Mouse (Mus musculus) neural tube, embryonic 13.5 days (tissue): Measurements from ENCODE around the gene Tsg101. TPM values are rescaled to one million over a fixed set of nuclear protein-coding genes. Genes with fewer than 3 reads are reported as not detected.

Experiments used
- ATAC-seq: fragments of 200-750 bp; cut with Nextera tagmentation; 2 replicates; pipeline ENCODE4 v1.8.0; 2017; ENCODE audit warnings: low read depth, mild to moderate bottlenecking, moderate TSS enrichment, moderate library complexity
- H3K27ac ChIP-seq: fragments of 300-500 bp; sonication (generic); replicated peaks from 2 replicates; pipeline ENCODE4 v1.5.1; 2015; ENCODE audit warnings: moderate library complexity, mild to moderate bottlenecking, inconsistent platforms
- H3K27me3 ChIP-seq: fragments of 300-500 bp; sonication (generic); 2 replicates; pipeline ENCODE4 v1.6.1; 2015; ENCODE audit warnings: mild to moderate bottlenecking, inconsistent platforms
- H3K36me3 ChIP-seq: fragments of 300-500 bp; sonication (generic); 2 replicates; pipeline ENCODE4 v1.6.1; 2015; ENCODE audit warnings: mild to moderate bottlenecking, inconsistent platforms
- H3K4me1 ChIP-seq: fragments of 300-500 bp; sonication (generic); replicated peaks from 2 replicates; pipeline ENCODE4 v1.6.1; 2015; ENCODE audit warnings: inconsistent platforms
- H3K4me2 ChIP-seq: fragments of 300-500 bp; sonication (generic); 2 replicates; pipeline ENCODE4 v1.6.1; 2015; ENCODE audit warnings: inconsistent platforms, mild to moderate bottlenecking, moderate library complexity
- H3K4me3 ChIP-seq: fragments of 300-500 bp; sonication (generic); 2 replicates; pipeline ENCODE4 v1.5.1; 2015; ENCODE audit warnings: mild to moderate bottlenecking, inconsistent platforms
- H3K9ac ChIP-seq: fragments of 300-500 bp; sonication (generic); 2 replicates; pipeline ENCODE4 v1.6.1; 2015; ENCODE audit warnings: moderate library complexity, mild to moderate bottlenecking, inconsistent platforms
- H3K9me3 ChIP-seq: fragments of 300-500 bp; sonication (generic); 2 replicates; pipeline ENCODE4 v1.6.1; 2016; ENCODE audit warnings: inconsistent platforms
- WGBS: fragments of 180-500 bp; shearing (Covaris S2); methylation state at CpG from one replicate; pipeline ENCODE4 v1.1.7; 2015; 5-methylcytosine and 5-hydroxymethylcytosine counted together
- polyA plus RNA-seq: library from polyadenylated mRNA; unstranded; fragments of >200 nt; fragmentation: Nextera tagmentation; extraction: Ambion mirVana; gene quantifications from 2 replicates; pipeline ENCODE4 v1.2.1, GENCODE M21; 2015

Gene Tsg101
- polyA plus RNA-seq, 1 experiment from 2014 or later: 384 TPM

DNA sequence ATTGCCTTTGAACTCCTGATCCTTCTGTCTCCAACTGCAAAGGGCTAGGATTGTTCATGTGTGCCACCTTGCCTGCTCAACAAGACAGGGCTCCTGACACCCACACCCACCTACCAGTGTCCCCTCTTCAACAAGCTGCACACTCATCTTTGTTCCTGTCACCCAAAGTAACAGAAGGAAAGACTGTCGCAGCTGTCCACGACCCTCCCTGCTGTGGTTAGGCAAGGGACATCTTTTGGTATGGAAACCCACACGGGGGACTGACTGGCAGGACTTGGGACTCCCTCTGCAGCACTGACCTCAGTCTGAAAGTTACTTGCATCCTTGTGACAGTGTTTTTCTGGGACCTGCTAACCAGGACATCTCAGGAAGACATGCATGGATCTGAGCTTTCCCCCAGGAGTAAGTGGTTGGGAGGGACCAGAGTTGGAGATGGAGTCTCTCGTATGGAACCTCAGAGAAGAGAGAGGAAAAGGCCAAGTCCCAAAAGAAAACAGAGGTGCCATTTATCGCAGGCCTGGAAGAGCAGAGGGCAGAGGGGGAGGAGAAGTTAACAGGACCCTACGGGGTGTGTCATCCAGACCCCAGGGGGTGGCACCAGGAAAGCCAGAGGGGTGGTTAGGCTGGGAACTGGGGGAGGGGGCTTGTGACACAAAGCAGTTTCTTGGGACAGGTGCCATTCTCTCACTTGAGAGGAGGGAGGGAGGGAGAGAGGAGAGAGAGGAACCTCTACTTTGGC, 78.8 kb downstream of the Tsg101 start, which contains the start of gene Ldha:
Ldha (plus strand) TSS at position 689 of the 739 bp plus-strand sequence.
- Histone ChIP-seq H3K9me3 (no peaks in the 10 kb centered on the region), H3K9ac (no peak within 1 kb of the TSS), H3K36me3 (no peaks in the 10 kb centered on the region), H3K4me3 (no peak within 1 kb of the TSS), H3K4me2 (no peak within 1 kb of the TSS), H3K4me1 (peaks cover 24% of the 10 kb centered on the region), H3K27me3 (peaks cover 19% of the 10 kb centered on the region), H3K27ac (no peak within 1 kb of the TSS)
- no peak for ATAC-seq
- WGBS: 35% methylated on average over 6 of the region's 6 CpGs

DNA sequence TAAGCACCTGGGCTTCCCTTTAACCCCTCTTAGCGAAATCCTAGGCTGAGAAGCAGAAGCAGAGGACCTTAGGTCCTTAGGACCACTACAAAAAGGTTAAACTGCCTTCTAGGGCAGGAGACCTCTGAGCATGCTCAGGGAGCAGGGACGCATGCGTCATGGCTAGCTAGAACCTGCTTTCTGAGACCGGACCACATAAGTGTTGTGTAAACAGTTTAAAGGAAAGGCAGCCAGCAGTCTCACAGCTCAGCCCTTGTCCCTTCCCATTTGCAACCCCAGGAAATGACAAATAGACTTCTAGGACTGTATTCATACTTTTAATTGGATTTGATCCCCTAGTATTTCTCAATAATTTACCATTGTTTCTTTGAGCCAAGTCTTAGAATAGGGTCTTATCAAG, 79.4 kb downstream of the Tsg101 start:
- Histone ChIP-seq H3K9ac (no peak overlapping the region), H3K9me3 (no peaks in the 10 kb centered on the region), H3K4me3 (no peak overlapping the region), H3K4me1 (peaks cover 27% of the 10 kb centered on the region), H3K4me2 (no peak overlapping the region), H3K27me3 (peaks cover 19% of the 10 kb centered on the region), H3K27ac (no peak overlapping the region), H3K36me3 (no peaks in the 10 kb centered on the region)
- ATAC-seq: no peak
- 58% methylated on average over 4 of the region's 4 CpGs for WGBS

DNA sequence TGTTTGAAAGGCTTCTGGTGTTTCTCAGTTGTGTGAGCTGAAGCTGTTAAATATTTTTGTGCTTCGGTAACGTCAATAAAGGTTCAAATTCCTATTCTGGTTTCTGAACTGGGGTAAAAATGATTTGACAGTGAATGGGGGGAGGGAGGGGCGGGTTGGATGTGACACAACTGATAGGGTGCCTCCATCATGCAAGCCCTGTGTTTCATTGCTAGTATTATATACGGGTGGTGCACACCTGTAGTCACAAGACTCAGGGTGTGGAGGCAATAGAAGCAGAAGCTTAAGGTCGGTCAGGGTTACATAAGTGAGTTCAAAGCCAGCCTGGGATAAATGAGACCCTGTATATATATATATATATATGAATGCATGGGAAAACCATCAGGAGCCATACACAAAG, 79.9 kb downstream of the Tsg101 start:
- Histone ChIP-seq H3K4me1 (peaks cover 27% of the 10 kb centered on the region), H3K27ac (no peak overlapping the region), H3K27me3 (peaks cover 19% of the 10 kb centered on the region), H3K4me2 (no peak overlapping the region), H3K9ac (no peak overlapping the region), H3K9me3 (no peaks in the 10 kb centered on the region), H3K36me3 (no peaks in the 10 kb centered on the region), H3K4me3 (no peak overlapping the region)
- 76% methylated on average over 5 of the region's 5 CpGs for WGBS
- no peak for ATAC-seq

DNA sequence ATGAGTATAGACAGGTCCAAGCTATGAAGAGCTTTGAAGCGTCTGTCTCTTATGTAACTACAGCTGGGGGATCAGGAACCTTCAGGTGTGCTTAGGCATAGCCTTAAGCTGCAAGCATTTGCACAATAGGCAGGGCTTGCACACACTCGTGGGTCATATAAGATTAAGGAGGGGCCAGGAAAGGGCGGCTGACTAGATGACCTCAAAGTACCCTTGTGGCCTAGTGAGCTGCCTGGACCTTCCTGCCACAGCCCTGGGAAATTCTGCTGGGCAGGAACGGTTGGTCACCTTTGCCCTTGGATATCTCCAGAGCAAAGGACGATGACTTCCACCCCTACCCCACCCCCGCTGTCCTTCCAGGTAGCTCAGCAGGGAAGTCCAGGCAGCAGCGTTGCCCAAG, 80.3 kb downstream of the Tsg101 start:
- H3K4me3 ChIP-seq: no peak overlapping the region
- no peak overlapping the region for H3K27ac ChIP-seq
- ATAC-seq: no peak
- H3K4me1 ChIP-seq: peaks cover 28% of the 10 kb centered on the region
- H3K9ac ChIP-seq: no peak overlapping the region
- H3K9me3 ChIP-seq: no peaks in the 10 kb centered on the region
- H3K4me2 ChIP-seq: no peak overlapping the region
- peaks cover 19% of the 10 kb centered on the region for H3K27me3 ChIP-seq
- H3K36me3 ChIP-seq: no peaks in the 10 kb centered on the region
- 44% methylated on average over 7 of the region's 7 CpGs for whole genome bisulfite sequencing

Other genes with a start within 250 kb of the Tsg101 start
- gene Tph1, start 247.4 kb downstream of the Tsg101 start, polyA plus RNA-seq: 0.60 and 0.83 TPM in 2 replicates
- gene Saal1, start 209.3 kb downstream of the Tsg101 start, polyA plus RNA-seq: 14.8 and 15.2 TPM in 2 replicates
- gene Saa3, start 204.3 kb downstream of the Tsg101 start, polyA plus RNA-seq: 0.21 and 1.3 TPM in 2 replicates
- gene Saa4, start 187.4 kb downstream of the Tsg101 start, polyA plus RNA-seq: not detected in 2 replicates
- 0.24 and 0.55 TPM in 2 replicates for gene Saa1, start 177.0 kb downstream of the Tsg101 start, polyA plus RNA-seq
- 1.1 TPM in 1 of 2 replicates, not detected in the other for gene Saa2, start 168.2 kb downstream of the Tsg101 start, polyA plus RNA-seq
- gene Hps5, start 123.9 kb downstream of the Tsg101 start, polyA plus RNA-seq: 16.4 TPM in 2 replicates
- gene Gtf2h1, start 123.9 kb downstream of the Tsg101 start, polyA plus RNA-seq: 38.2 and 44.4 TPM in 2 replicates
- gene Ldha, start 78.5 kb downstream of the Tsg101 start, polyA plus RNA-seq: 497 and 572 TPM in 2 replicates
- gene Ldhc, start 58.8 kb downstream of the Tsg101 start, polyA plus RNA-seq: 0.80 TPM in 1 of 2 replicates, not detected in the other
- 5.5 and 7.4 TPM in 2 replicates for gene Uevld, start 38.6 kb upstream of the Tsg101 start, polyA plus RNA-seq
- gene Gm9999, start 63.6 kb upstream of the Tsg101 start, polyA plus RNA-seq: not detected in 2 replicates
- gene Spty2d1, start 88.4 kb upstream of the Tsg101 start, polyA plus RNA-seq: 8.3 and 9.6 TPM in 2 replicates
- 23.3 and 25.8 TPM in 2 replicates for gene Tmem86a, start 130.6 kb upstream of the Tsg101 start, polyA plus RNA-seq
- 100 and 103 TPM in 2 replicates for gene Ptpn5, start 213.7 kb upstream of the Tsg101 start, polyA plus RNA-seq